Mouse (Mus musculus) embryo, embryonic 9.5 days (tissue): ENCODE results near the gene Upk1b.

Experiments used
- DNase-seq: peaks from one replicate; pipeline ENCODE4 v3.0.0-alpha.2; 2017; ENCODE audit errors: extremely low spot score

Upk1b gene

GRCm38 (mm10) chr16:38761972-38762371 is 38.2 kb downstream of the Upk1b start:
- DNase-seq = no peak

- no peak for DNase-seq
Measured at GRCm38 (mm10) chr16:38760834-38761375, 39.2 kb downstream of the Upk1b start.

- no peak for DNase-seq
Measured at GRCm38 (mm10) chr16:38760239-38760638, 39.9 kb downstream of the Upk1b start.

- DNase-seq = no peak
Measured at GRCm38 (mm10) chr16:38758104-38758861, 41.8 kb downstream of the Upk1b start.

- DNase-seq = no peak
Measured at GRCm38 (mm10) chr16:38757626-38758025, 42.5 kb downstream of the Upk1b start.

- no peak for DNase-seq
Measured at GRCm38 (mm10) chr16:38756572-38756971, 43.6 kb downstream of the Upk1b start.

GRCm38 (mm10) chr16:38756177-38756503 is 44.0 kb downstream of the Upk1b start:
- DNase-seq = no peak

- DNase-seq = no peak
Measured at GRCm38 (mm10) chr16:38755452-38756176, 44.5 kb downstream of the Upk1b start.

GRCm38 (mm10) chr16:38753631-38754030 is 46.5 kb downstream of the Upk1b start:
- DNase-seq = no peak

GRCm38 (mm10) chr16:38750803-38751202 is 49.3 kb downstream of the Upk1b start:
- no peak for DNase-seq

GRCm38 (mm10) chr16:38743941-38744673 is 56.0 kb downstream of the Upk1b start:
- no peak for DNase-seq

GRCm38 (mm10) chr16:38742659-38743131 is 57.4 kb downstream of the Upk1b start:
- peak; percentile 58 for DNase-seq

GRCm38 (mm10) chr16:38742113-38742658 is 57.9 kb downstream of the Upk1b start, which contains the start of gene B4galt4:
TSS of gene B4galt4 (plus strand) at chr16:38742264.
- DNase-seq = peak; percentile 86

- DNase-seq = no peak
Measured at GRCm38 (mm10) chr16:38741204-38741903, 58.8 kb downstream of the Upk1b start.

GRCm38 (mm10) chr16:38730921-38731320 is 69.2 kb downstream of the Upk1b start:
- DNase-seq = no peak

GRCm38 (mm10) chr16:38729610-38730288 is 70.4 kb downstream of the Upk1b start:
- DNase-seq = no peak

GRCm38 (mm10) chr16:38729139-38729538 is 71.0 kb downstream of the Upk1b start:
- DNase-seq = no peak

GRCm38 (mm10) chr16:38728576-38729132 is 71.5 kb downstream of the Upk1b start:
- no peak for DNase-seq

GRCm38 (mm10) chr16:38724974-38725373 is 75.2 kb downstream of the Upk1b start:
- no peak for DNase-seq

GRCm38 (mm10) chr16:38724256-38724655 is 75.9 kb downstream of the Upk1b start:
- no peak for DNase-seq
